Mouse (Mus musculus) myocyte (in vitro differentiated cells): ENCODE data around the gene Zfp638.

ENCODE experiments used
- E2F4 ChIP-seq: IDR thresholded peaks from one replicate; pipeline ENCODE4 v1.6.1; 2011; ENCODE audit warnings: mild to moderate bottlenecking, control low read depth, moderate library complexity; ENCODE audit not compliant: insufficient read depth
- MAX ChIP-seq: IDR thresholded peaks from one replicate; pipeline ENCODE4 v1.6.1; 2011; ENCODE audit warnings: low read depth, mild to moderate bottlenecking, control low read depth
- MYOG ChIP-seq, 3 experiments: IDR thresholded peaks; one replicate each; pipeline ENCODE4 v1.6.1; 2011; ENCODE audit warnings: control low read depth in 2 of 3, low read depth in 2 of 3, mild to moderate bottlenecking in 2 of 3; ENCODE audit not compliant: insufficient read length in 2 of 3, control insufficient read depth in 1 of 3, insufficient read depth in 1 of 3
- POLR2A ChIP-seq: IDR thresholded peaks from one replicate; pipeline ENCODE4 v1.6.1; 2011; ENCODE audit warnings: low read depth, mild to moderate bottlenecking, control low read depth, moderate library complexity; ENCODE audit not compliant: insufficient read length
- TCF12 ChIP-seq: IDR thresholded peaks from one replicate; pipeline ENCODE4 v1.6.1; 2011; ENCODE audit warnings: mild to moderate bottlenecking, control low read depth; ENCODE audit not compliant: poor library complexity, insufficient read depth, severe bottlenecking

DNA sequence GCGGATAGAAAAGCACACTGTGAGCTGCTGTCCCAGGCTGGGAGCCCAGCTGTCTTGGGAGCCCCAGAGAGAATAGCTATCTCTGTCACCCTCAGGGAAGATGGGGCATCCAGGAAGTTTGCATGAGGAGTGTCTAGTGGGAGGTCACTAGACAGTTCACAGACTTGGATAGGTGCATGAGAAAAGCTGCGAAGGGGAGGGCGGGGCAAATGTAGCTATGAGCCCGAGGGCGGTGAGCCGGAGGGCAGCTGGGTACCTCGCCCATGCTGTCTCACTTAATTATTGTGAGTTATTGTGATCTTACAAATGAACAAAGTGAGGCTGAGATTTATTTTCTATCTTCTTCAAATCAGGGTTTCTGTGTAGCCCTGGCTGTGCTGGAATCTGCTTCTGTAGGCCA, 162.9 kb downstream of the Zfp638 start:
- TF ChIP-seq MYOG (IDR thresholded peaks at IDR 0.05; ENCODE audit: control insufficient read depth in 1 of 3, insufficient read depth in 1 of 3, insufficient read length in 2 of 3, low read depth in 2 of 3) (no peak), POLR2A (no peak), TCF12 (no peak), E2F4 (no peak), MAX (no peak)
